Mouse (Mus musculus): ENCODE measurements around the gene Tekt1. TPM values are rescaled to one million over a fixed set of nuclear protein-coding genes. Genes with fewer than 3 reads are reported as not detected.
"Not testable (repeated sequence)": the region's sequence is repeated elsewhere in the genome, so short reads cannot be mapped to it uniquely, and the experiment has no call there.

Gene Tekt1
- polyA plus RNA-seq, 1 experiment from 2014 or later = 1.7 TPM

GRCm38 (mm10) chr11:72353186-72353585 lies 9.1 kb downstream of the Tekt1 start:
- Histone ChIP-seq H3K36me3 (ENCODE audit: control insufficient read depth, insufficient read depth) (no peaks in the 10 kb centered on the region), H3K9me3 (replicated peaks; ENCODE audit: control insufficient read depth, low read length) (no peaks in the 10 kb centered on the region), H3K4me3 (ENCODE audit: low read length) (no peak overlapping the region), H3K27me3 (ENCODE audit: control insufficient read depth, insufficient read depth, low read length) (no peaks in the 10 kb centered on the region), H3K27ac (ENCODE audit: low read length) (no peak overlapping the region), H3K9ac (ENCODE audit: low read length) (no peak overlapping the region), H3K4me2 (ENCODE audit: low read depth, low read length) (no peak overlapping the region), H3K4me1 (ENCODE audit: control insufficient read depth, insufficient read depth, low read length) (0 out of 2 replicates have a peak, but pooled peaks cover 2% of the 10 kb centered on the region)
- 73% methylated on average over 3 of the region's 3 CpGs for WGBS
- no peak for ATAC-seq (replicated peaks; ENCODE audit: extremely low read depth, insufficient read depth, low FRiP score)

GRCm38 (mm10) chr11:72352272-72352671 lies 10.0 kb downstream of the Tekt1 start:
- ATAC-seq (replicated peaks; ENCODE audit: extremely low read depth, insufficient read depth, low FRiP score) = no peak
- WGBS = 64% methylated on average over 1 of the region's 1 CpGs
- Histone ChIP-seq H3K27me3 (ENCODE audit: control insufficient read depth, insufficient read depth, low read length) (no peaks in the 10 kb centered on the region), H3K9me3 (replicated peaks; ENCODE audit: control insufficient read depth, low read length) (no peaks in the 10 kb centered on the region), H3K4me3 (ENCODE audit: low read length) (no peak overlapping the region), H3K4me1 (ENCODE audit: control insufficient read depth, insufficient read depth, low read length) (0 out of 2 replicates have a peak, but pooled peaks cover 2% of the 10 kb centered on the region), H3K27ac (ENCODE audit: low read length) (no peak overlapping the region), H3K4me2 (ENCODE audit: low read depth, low read length) (no peak overlapping the region), H3K9ac (ENCODE audit: low read length) (no peak overlapping the region), H3K36me3 (ENCODE audit: control insufficient read depth, insufficient read depth) (no peaks in the 10 kb centered on the region)

GRCm38 (mm10) chr11:72349652-72350051 lies 12.6 kb downstream of the Tekt1 start:
- Histone ChIP-seq H3K9ac (ENCODE audit: low read length) (no peak overlapping the region), H3K4me2 (ENCODE audit: low read depth, low read length) (no peak overlapping the region), H3K27ac (ENCODE audit: low read length) (no peak overlapping the region), H3K4me1 (ENCODE audit: control insufficient read depth, insufficient read depth, low read length) (no peaks in the 10 kb centered on the region), H3K36me3 (ENCODE audit: control insufficient read depth, insufficient read depth) (no peaks in the 10 kb centered on the region), H3K27me3 (ENCODE audit: control insufficient read depth, insufficient read depth, low read length) (no peaks in the 10 kb centered on the region), H3K9me3 (replicated peaks; ENCODE audit: control insufficient read depth, low read length) (no peaks in the 10 kb centered on the region), H3K4me3 (ENCODE audit: low read length) (no peak overlapping the region)
- no peak for ATAC-seq (replicated peaks; ENCODE audit: extremely low read depth, insufficient read depth, low FRiP score)
- 65% methylated on average over 4 of the region's 4 CpGs for WGBS

- no peaks in the 10 kb centered on the region for H3K4me1 ChIP-seq (ENCODE audit: control insufficient read depth, insufficient read depth, low read length)
- H3K27ac ChIP-seq (ENCODE audit: low read length) = no peak overlapping the region
- no peak overlapping the region for H3K4me3 ChIP-seq (ENCODE audit: low read length)
- H3K36me3 ChIP-seq (ENCODE audit: control insufficient read depth, insufficient read depth) = no peaks in the 10 kb centered on the region
- H3K27me3 ChIP-seq (ENCODE audit: control insufficient read depth, insufficient read depth, low read length) = no peaks in the 10 kb centered on the region
- no peaks in the 10 kb centered on the region for H3K9me3 ChIP-seq (replicated peaks; ENCODE audit: control insufficient read depth, low read length)
- no peak overlapping the region for H3K4me2 ChIP-seq (ENCODE audit: low read depth, low read length)
- no peak for ATAC-seq (replicated peaks; ENCODE audit: extremely low read depth, insufficient read depth, low FRiP score)
- no peak overlapping the region for H3K9ac ChIP-seq (ENCODE audit: low read length)
- 53% methylated on average over 8 of the region's 8 CpGs for WGBS
These were observed 13.2 kb downstream of the Tekt1 start for GRCm38 (mm10) chr11:72349016-72349415.

GRCm38 (mm10) chr11:72348563-72348962 lies 13.7 kb downstream of the Tekt1 start:
- Histone ChIP-seq H3K4me2 (ENCODE audit: low read depth, low read length) (no peak overlapping the region), H3K4me3 (ENCODE audit: low read length) (no peak overlapping the region), H3K4me1 (ENCODE audit: control insufficient read depth, insufficient read depth, low read length) (no peaks in the 10 kb centered on the region), H3K36me3 (ENCODE audit: control insufficient read depth, insufficient read depth) (no peaks in the 10 kb centered on the region), H3K27ac (ENCODE audit: low read length) (no peak overlapping the region), H3K27me3 (ENCODE audit: control insufficient read depth, insufficient read depth, low read length) (no peaks in the 10 kb centered on the region), H3K9ac (ENCODE audit: low read length) (no peak overlapping the region; the same call in 1 of the 2 replicates), H3K9me3 (replicated peaks; ENCODE audit: control insufficient read depth, low read length) (no peaks in the 10 kb centered on the region)
- ATAC-seq (replicated peaks; ENCODE audit: extremely low read depth, insufficient read depth, low FRiP score) = no peak
- 44% methylated on average over 10 of the region's 10 CpGs for WGBS

GRCm38 (mm10) chr11:72344486-72344885 lies 17.8 kb downstream of the Tekt1 start:
- Histone ChIP-seq H3K4me3 (ENCODE audit: low read length) (no peak overlapping the region), H3K9me3 (replicated peaks; ENCODE audit: control insufficient read depth, low read length) (no peaks in the 10 kb centered on the region), H3K27me3 (ENCODE audit: control insufficient read depth, insufficient read depth, low read length) (no peaks in the 10 kb centered on the region), H3K4me1 (ENCODE audit: control insufficient read depth, insufficient read depth, low read length) (no peaks in the 10 kb centered on the region), H3K27ac (ENCODE audit: low read length) (no peak overlapping the region), H3K9ac (ENCODE audit: low read length) (no peak overlapping the region), H3K36me3 (ENCODE audit: control insufficient read depth, insufficient read depth) (no peaks in the 10 kb centered on the region), H3K4me2 (ENCODE audit: low read depth, low read length) (no peak overlapping the region)
- ATAC-seq (replicated peaks; ENCODE audit: extremely low read depth, insufficient read depth, low FRiP score) = no peak
- 86% methylated on average over 11 of the region's 11 CpGs for WGBS

GRCm38 (mm10) chr11:72343904-72344303 lies 18.3 kb downstream of the Tekt1 start:
- no peak for ATAC-seq (replicated peaks; ENCODE audit: extremely low read depth, insufficient read depth, low FRiP score)
- no peaks in the 10 kb centered on the region for H3K4me1 ChIP-seq (ENCODE audit: control insufficient read depth, insufficient read depth, low read length)
- no peak overlapping the region for H3K4me2 ChIP-seq (ENCODE audit: low read depth, low read length)
- no peaks in the 10 kb centered on the region for H3K9me3 ChIP-seq (replicated peaks; ENCODE audit: control insufficient read depth, low read length)
- H3K9ac ChIP-seq (ENCODE audit: low read length) = no peak overlapping the region
- H3K27ac ChIP-seq (ENCODE audit: low read length) = no peak overlapping the region
- H3K36me3 ChIP-seq (ENCODE audit: control insufficient read depth, insufficient read depth) = no peaks in the 10 kb centered on the region
- H3K4me3 ChIP-seq (ENCODE audit: low read length) = no peak overlapping the region
- H3K27me3 ChIP-seq (ENCODE audit: control insufficient read depth, insufficient read depth, low read length) = no peaks in the 10 kb centered on the region
- 21% methylated on average over 8 of the region's 8 CpGs for WGBS

- not testable (repeated sequence) for ATAC-seq (replicated peaks; ENCODE audit: extremely low read depth, insufficient read depth, low FRiP score); H3K27ac ChIP-seq (ENCODE audit: low read length); H3K9me3 ChIP-seq (replicated peaks; ENCODE audit: control insufficient read depth, low read length); H3K4me3 ChIP-seq (ENCODE audit: low read length); H3K9ac ChIP-seq (ENCODE audit: low read length); H3K4me1 ChIP-seq (ENCODE audit: control insufficient read depth, insufficient read depth, low read length); H3K4me2 ChIP-seq (ENCODE audit: low read depth, low read length); H3K36me3 ChIP-seq (ENCODE audit: control insufficient read depth, insufficient read depth); H3K27me3 ChIP-seq (ENCODE audit: control insufficient read depth, insufficient read depth, low read length)
- 91% methylated on average over 5 of the region's 5 CpGs for WGBS
These were observed 19.0 kb downstream of the Tekt1 start for GRCm38 (mm10) chr11:72343238-72343625.

GRCm38 (mm10) chr11:72342549-72343237 lies 19.5 kb downstream of the Tekt1 start:
- no peaks in the 10 kb centered on the region for H3K27me3 ChIP-seq (ENCODE audit: control insufficient read depth, insufficient read depth, low read length)
- WGBS = 11% methylated on average over 7 of the region's 7 CpGs
- no peak overlapping the region for H3K4me3 ChIP-seq (ENCODE audit: low read length)
- H3K4me1 ChIP-seq (ENCODE audit: control insufficient read depth, insufficient read depth, low read length) = no peaks in the 10 kb centered on the region
- H3K4me2 ChIP-seq (ENCODE audit: low read depth, low read length) = peak overlapping the region; percentile 26; the same call in 1 of the 2 replicates
- no peaks in the 10 kb centered on the region for H3K36me3 ChIP-seq (ENCODE audit: control insufficient read depth, insufficient read depth)
- no peaks in the 10 kb centered on the region for H3K9me3 ChIP-seq (replicated peaks; ENCODE audit: control insufficient read depth, low read length)
- no peak overlapping the region for H3K27ac ChIP-seq (ENCODE audit: low read length)
- no peak overlapping the region for H3K9ac ChIP-seq (ENCODE audit: low read length)
- ATAC-seq (replicated peaks; ENCODE audit: extremely low read depth, insufficient read depth, low FRiP score) = peak; percentile 65

Measured in heart, embryonic 16.5 days (tissue).